Mouse (Mus musculus) heart, embryonic 12.5 days (tissue): ENCODE measurements around the gene P3h3. TPM values are rescaled to one million over a fixed set of nuclear protein-coding genes. Genes with fewer than 3 reads are reported as not detected.

Experiments used
- ATAC-seq: fragments of 200-750 bp; cut with Nextera tagmentation; 2 replicates; pipeline ENCODE4 v1.8.0; 2017; ENCODE audit warnings: moderate TSS enrichment, moderate library complexity; ENCODE audit not compliant: insufficient number of reproducible peaks, low FRiP score
- H3K27ac ChIP-seq: fragments of 300-500 bp; sonication (generic); 2 replicates; pipeline ENCODE4 v1.5.1; 2016; ENCODE audit warnings: mild to moderate bottlenecking, moderate library complexity; ENCODE audit not compliant: poor library complexity, severe bottlenecking
- H3K27me3 ChIP-seq: fragments of 300-500 bp; sonication (generic); replicated peaks from 2 replicates; pipeline ENCODE4 v1.6.1; 2016; ENCODE audit warnings: mild to moderate bottlenecking, moderate library complexity
- H3K36me3 ChIP-seq: fragments of 300-500 bp; sonication (generic); 2 replicates; pipeline ENCODE4 v1.6.1; 2016; ENCODE audit warnings: mild to moderate bottlenecking, moderate library complexity
- H3K4me1 ChIP-seq: fragments of 300-500 bp; sonication (generic); replicated peaks from 2 replicates; pipeline ENCODE4 v1.6.1; 2016; ENCODE audit warnings: mild to moderate bottlenecking
- H3K4me2 ChIP-seq: fragments of 300-500 bp; sonication (generic); 2 replicates; pipeline ENCODE4 v1.6.1; 2016; ENCODE audit warnings: mild to moderate bottlenecking, moderate library complexity
- H3K4me3 ChIP-seq: fragments of 300-500 bp; sonication (generic); 2 replicates; pipeline ENCODE4 v1.5.1; 2016; ENCODE audit warnings: mild to moderate bottlenecking
- H3K9ac ChIP-seq: fragments of 300-500 bp; sonication (generic); 2 replicates; pipeline ENCODE4 v1.6.1; 2016; ENCODE audit warnings: mild to moderate bottlenecking, moderate library complexity
- H3K9me3 ChIP-seq: fragments of 300-500 bp; sonication (generic); replicated peaks from 2 replicates; pipeline ENCODE4 v1.6.1; 2016; ENCODE audit warnings: mild to moderate bottlenecking, moderate library complexity
- WGBS: fragments of 180-500 bp; shearing (Covaris S2); methylation state at CpG from one replicate; pipeline ENCODE4 v1.1.7; 2016; 5-methylcytosine and 5-hydroxymethylcytosine counted together
- polyA plus RNA-seq: library from polyadenylated mRNA; unstranded; fragments of >200 nt; fragmentation: Nextera tagmentation; extraction: Ambion mirVana; gene quantifications from 2 replicates; pipeline ENCODE4 v1.2.1, GENCODE M21; 2016

Gene P3h3
- polyA plus RNA-seq, 1 experiment from 2014 or later = 21.9 TPM

DNA sequence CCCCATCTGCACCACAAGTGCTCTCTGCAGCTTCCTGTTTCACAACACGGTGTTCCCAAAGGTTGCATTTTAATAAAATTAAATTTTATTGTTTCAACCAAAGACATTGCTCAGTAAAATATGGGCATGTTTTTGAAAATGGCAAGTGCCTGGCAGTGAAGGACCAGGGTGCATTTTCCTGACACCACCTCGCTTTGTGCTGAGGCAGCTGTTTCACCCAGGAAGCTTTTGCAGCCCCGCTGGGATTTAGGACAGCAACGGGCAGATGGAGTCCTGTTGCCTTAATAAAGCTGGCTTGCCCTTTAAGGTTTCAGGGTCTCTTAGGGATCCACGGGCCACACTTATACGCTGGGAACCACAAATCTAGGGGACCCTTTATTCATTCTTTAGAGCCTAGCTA is 33.4 kb upstream of the P3h3 start:
- no peaks in the 10 kb centered on the region; the same call in 1 of the 2 replicates for H3K4me1 ChIP-seq
- no peak overlapping the region for H3K27ac ChIP-seq
- no peaks in the 10 kb centered on the region for H3K27me3 ChIP-seq
- H3K9ac ChIP-seq = no peak overlapping the region
- WGBS = 63% methylated on average over 6 of the region's 6 CpGs
- H3K9me3 ChIP-seq = 0 out of 2 replicates have a peak, but pooled peaks cover 3% of the 10 kb centered on the region
- no peak overlapping the region for H3K4me2 ChIP-seq
- no peak for ATAC-seq
- H3K36me3 ChIP-seq = no peaks in the 10 kb centered on the region
- H3K4me3 ChIP-seq = no peak overlapping the region

GRCm38 (mm10) chr6:124888555-124889125 is 31.1 kb upstream of the P3h3 start:
- H3K4me3 ChIP-seq = no peak overlapping the region
- H3K27me3 ChIP-seq = no peaks in the 10 kb centered on the region
- WGBS = 87% methylated on average over 6 of the region's 6 CpGs
- no peak overlapping the region for H3K27ac ChIP-seq
- H3K36me3 ChIP-seq = no peaks in the 10 kb centered on the region
- peaks cover 9% of the 10 kb centered on the region for H3K4me1 ChIP-seq
- no peak for ATAC-seq
- no peak overlapping the region for H3K4me2 ChIP-seq
- no peak overlapping the region for H3K9ac ChIP-seq
- H3K9me3 ChIP-seq = 0 out of 2 replicates have a peak, but pooled peaks cover 3% of the 10 kb centered on the region

GRCm38 (mm10) chr6:124887986-124888385 is 30.4 kb upstream of the P3h3 start, which contains the start of gene Cd4:
Gene Cd4 (minus strand): TSS chr6:124888221.
- H3K36me3 ChIP-seq = no peaks in the 10 kb centered on the region
- H3K9me3 ChIP-seq = 0 out of 2 replicates have a peak, but pooled peaks cover 3% of the 10 kb centered on the region
- H3K4me2 ChIP-seq = no peak within 1 kb of the TSS
- H3K9ac ChIP-seq = no peak within 1 kb of the TSS
- peaks cover 9% of the 10 kb centered on the region for H3K4me1 ChIP-seq
- WGBS = 87% methylated on average over 9 of the region's 9 CpGs
- no peak within 1 kb of the TSS for H3K4me3 ChIP-seq
- H3K27ac ChIP-seq = no peak within 1 kb of the TSS
- no peak for ATAC-seq
- H3K27me3 ChIP-seq = no peaks in the 10 kb centered on the region

GRCm38 (mm10) chr6:124885956-124886381 is 28.4 kb upstream of the P3h3 start:
- no peaks in the 10 kb centered on the region for H3K27me3 ChIP-seq
- H3K9ac ChIP-seq = no peak overlapping the region
- WGBS = 90% methylated on average over 8 of the region's 8 CpGs
- peaks cover 9% of the 10 kb centered on the region for H3K4me1 ChIP-seq
- H3K4me2 ChIP-seq = no peak overlapping the region
- ATAC-seq = no peak
- no peaks in the 10 kb centered on the region for H3K36me3 ChIP-seq
- no peak overlapping the region for H3K27ac ChIP-seq
- 0 out of 2 replicates have a peak, but pooled peaks cover 3% of the 10 kb centered on the region for H3K9me3 ChIP-seq
- H3K4me3 ChIP-seq = no peak overlapping the region

GRCm38 (mm10) chr6:124884714-124885500 is 27.4 kb upstream of the P3h3 start:
- Histone ChIP-seq H3K27me3 (no peaks in the 10 kb centered on the region), H3K4me2 (no peak overlapping the region), H3K4me3 (no peak overlapping the region), H3K27ac (no peak overlapping the region; the same call in 1 of the 2 replicates), H3K9ac (no peak overlapping the region), H3K36me3 (no peaks in the 10 kb centered on the region), H3K9me3 (0 out of 2 replicates have a peak, but pooled peaks cover 3% of the 10 kb centered on the region), H3K4me1 (peaks cover 9% of the 10 kb centered on the region)
- peak; percentile 63; the same call in 1 of the 2 replicates for ATAC-seq
- 49% methylated on average over 10 of the region's 10 CpGs for WGBS

DNA sequence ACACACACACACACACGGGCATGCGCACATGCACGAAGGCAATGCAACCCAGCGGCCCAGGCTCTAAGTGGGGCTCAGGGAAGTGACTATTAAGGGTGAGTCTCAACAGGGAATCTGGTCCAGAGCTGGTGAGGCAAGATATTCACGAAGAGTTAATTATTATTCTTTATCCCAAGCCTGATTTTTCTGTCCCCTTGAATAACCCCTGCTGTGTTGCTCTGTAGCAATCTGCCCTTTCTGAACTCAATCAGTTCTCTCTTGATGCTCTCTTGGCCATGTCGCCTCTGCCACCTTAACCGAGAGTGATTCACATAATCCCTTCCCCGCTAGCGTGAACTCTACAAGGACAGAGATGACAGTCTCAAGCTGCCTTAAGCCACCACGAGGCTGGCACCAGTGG is 25.8 kb upstream of the P3h3 start:
- ATAC-seq = no peak
- Histone ChIP-seq H3K4me2 (no peak overlapping the region), H3K9me3 (no peaks in the 10 kb centered on the region), H3K4me1 (peaks cover 9% of the 10 kb centered on the region), H3K4me3 (no peak overlapping the region), H3K27me3 (no peaks in the 10 kb centered on the region; the same call in 1 of the 2 replicates), H3K27ac (no peak overlapping the region), H3K9ac (no peak overlapping the region), H3K36me3 (no peaks in the 10 kb centered on the region)
- WGBS = 73% methylated on average over 10 of the region's 10 CpGs

- Histone ChIP-seq H3K27ac (no peak overlapping the region), H3K36me3 (no peaks in the 10 kb centered on the region), H3K9ac (no peak overlapping the region), H3K9me3 (no peaks in the 10 kb centered on the region), H3K4me1 (peaks cover 9% of the 10 kb centered on the region), H3K27me3 (no peaks in the 10 kb centered on the region; the same call in 1 of the 2 replicates), H3K4me3 (no peak overlapping the region), H3K4me2 (no peak overlapping the region)
- 88% methylated on average over 9 of the region's 9 CpGs for WGBS
- no peak for ATAC-seq
Observed at GRCm38 (mm10) chr6:124881821-124882220, 24.3 kb upstream of the P3h3 start.

DNA sequence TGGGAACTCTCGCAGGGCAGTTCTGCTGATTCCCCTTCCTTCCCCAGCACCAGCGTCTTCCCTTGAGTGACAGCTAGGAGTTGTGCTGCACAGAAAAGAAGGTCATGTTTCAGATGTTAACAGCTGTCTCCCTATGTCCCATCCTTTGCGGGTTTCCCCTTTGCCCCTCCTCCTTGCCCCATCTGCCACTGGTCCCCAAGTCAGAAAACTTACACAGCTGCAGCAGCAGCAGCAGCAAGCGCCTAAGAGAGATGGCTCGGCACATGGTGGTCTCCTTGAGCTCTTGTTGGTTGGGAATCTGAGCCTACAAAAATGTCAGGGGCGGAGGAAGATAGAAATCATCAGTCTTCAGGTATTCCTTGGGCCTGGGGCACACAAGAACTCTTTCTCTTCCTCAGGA is 21.8 kb upstream of the P3h3 start:
- Histone ChIP-seq H3K27me3 (no peaks in the 10 kb centered on the region; the same call in 1 of the 2 replicates), H3K4me3 (no peak overlapping the region), H3K4me2 (no peak overlapping the region), H3K27ac (no peak overlapping the region), H3K36me3 (no peaks in the 10 kb centered on the region), H3K9ac (no peak overlapping the region), H3K9me3 (no peaks in the 10 kb centered on the region), H3K4me1 (no peaks in the 10 kb centered on the region)
- WGBS = 56% methylated on average over 6 of the region's 6 CpGs
- no peak for ATAC-seq

DNA sequence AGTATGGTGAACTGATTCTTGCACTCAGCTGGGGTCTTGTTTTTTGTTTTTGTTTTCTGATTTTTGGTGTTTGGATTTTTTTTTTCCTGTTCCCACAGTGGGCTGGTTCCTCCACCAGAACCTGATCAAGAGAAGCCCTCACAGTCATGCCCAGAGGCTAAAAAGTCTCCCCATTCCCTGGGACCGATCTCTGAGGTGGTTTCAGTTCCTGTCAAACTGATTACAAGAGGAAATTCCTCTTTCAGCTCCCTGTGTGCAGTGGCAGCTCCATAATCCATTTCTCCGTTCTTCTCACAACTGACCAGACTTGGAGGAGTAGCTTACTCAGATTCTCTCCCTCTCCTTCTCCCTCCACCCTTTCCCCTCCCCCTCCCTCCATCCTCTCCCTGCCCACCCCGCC is 16.8 kb upstream of the P3h3 start:
- H3K27me3 ChIP-seq = no peaks in the 10 kb centered on the region
- no peak overlapping the region for H3K4me2 ChIP-seq
- no peaks in the 10 kb centered on the region for H3K36me3 ChIP-seq
- no peak for ATAC-seq
- 25% methylated on average over 3 of the region's 3 CpGs for WGBS
- no peak overlapping the region for H3K9ac ChIP-seq
- no peak overlapping the region for H3K4me3 ChIP-seq
- H3K9me3 ChIP-seq = no peaks in the 10 kb centered on the region
- no peak overlapping the region for H3K27ac ChIP-seq
- no peaks in the 10 kb centered on the region for H3K4me1 ChIP-seq

DNA sequence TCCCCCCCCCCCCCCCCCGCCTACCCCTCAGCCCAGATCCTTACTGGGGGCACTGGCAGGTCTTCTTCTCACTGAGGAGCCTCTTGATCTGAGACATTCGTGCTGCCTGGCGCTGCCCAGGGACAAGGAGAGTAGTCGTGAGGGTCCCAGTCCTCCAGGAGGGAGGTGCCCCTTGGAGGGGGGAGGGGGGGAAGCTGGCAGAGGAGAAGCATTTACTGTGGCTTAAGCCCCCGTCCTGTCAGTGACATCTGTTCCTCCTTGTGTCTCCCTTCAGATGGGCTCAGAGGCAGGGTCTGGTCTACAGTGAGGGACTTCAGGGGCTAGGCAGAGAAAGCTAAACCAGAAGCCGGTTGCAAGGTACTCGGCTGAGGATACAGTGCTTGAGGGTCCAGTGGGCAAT is 9.0 kb upstream of the P3h3 start:
- H3K27ac ChIP-seq = no peak overlapping the region
- peaks cover 20% of the 10 kb centered on the region for H3K4me1 ChIP-seq
- 58% methylated on average over 6 of the region's 7 CpGs for WGBS
- ATAC-seq = no peak
- H3K27me3 ChIP-seq = peaks cover 43% of the 10 kb centered on the region
- H3K9ac ChIP-seq = no peak overlapping the region
- H3K4me3 ChIP-seq = no peak overlapping the region
- H3K9me3 ChIP-seq = no peaks in the 10 kb centered on the region
- no peaks in the 10 kb centered on the region for H3K36me3 ChIP-seq
- no peak overlapping the region for H3K4me2 ChIP-seq

DNA sequence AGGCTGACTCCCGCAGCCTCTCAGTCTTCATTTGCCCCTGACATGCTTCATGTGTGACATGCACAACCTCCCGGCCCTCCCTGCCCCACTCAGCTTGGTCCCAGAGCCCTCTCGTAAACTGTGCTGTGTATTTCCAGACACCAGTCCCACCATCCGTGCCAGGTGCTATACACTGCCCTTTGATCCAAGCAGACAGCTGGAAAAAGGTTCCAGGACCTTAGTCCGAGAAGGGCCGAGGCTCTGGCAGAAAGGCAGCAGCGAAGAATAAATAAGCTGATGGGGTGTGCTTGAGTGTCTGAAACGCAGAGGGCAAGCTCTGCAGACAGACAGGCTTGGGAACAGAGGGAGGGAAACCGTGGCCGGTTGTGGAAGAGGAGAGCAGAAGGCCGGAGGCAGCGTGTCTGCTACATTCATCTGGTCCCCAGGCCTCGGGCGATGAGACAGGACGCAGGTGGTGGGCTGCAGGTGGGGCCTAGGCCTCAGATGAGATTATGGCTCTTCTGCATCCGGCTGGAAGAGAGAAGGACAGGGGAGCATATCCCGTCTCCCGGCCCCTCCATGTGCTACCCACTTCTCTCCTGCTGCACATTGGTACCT is 8.3 kb upstream of the P3h3 start:
- Histone ChIP-seq H3K4me1 (peaks cover 22% of the 10 kb centered on the region), H3K27me3 (peaks cover 50% of the 10 kb centered on the region), H3K36me3 (no peaks in the 10 kb centered on the region), H3K9ac (0 out of 2 replicates have a peak overlapping the region, but pooled peaks have one; percentile 1), H3K4me2 (no peak overlapping the region), H3K9me3 (no peaks in the 10 kb centered on the region), H3K27ac (no peak overlapping the region), H3K4me3 (no peak overlapping the region)
- ATAC-seq = no peak
- WGBS = 64% methylated on average over 18 of the region's 18 CpGs
